Mouse (Mus musculus): ENCODE measurements around the gene Tbc1d2b. TPM values are rescaled to one million over a fixed set of nuclear protein-coding genes. Genes with fewer than 3 reads are reported as not detected.

Tbc1d2b gene
- polyA plus RNA-seq, 1 experiment from 2014 or later: 22.7 TPM

DNA sequence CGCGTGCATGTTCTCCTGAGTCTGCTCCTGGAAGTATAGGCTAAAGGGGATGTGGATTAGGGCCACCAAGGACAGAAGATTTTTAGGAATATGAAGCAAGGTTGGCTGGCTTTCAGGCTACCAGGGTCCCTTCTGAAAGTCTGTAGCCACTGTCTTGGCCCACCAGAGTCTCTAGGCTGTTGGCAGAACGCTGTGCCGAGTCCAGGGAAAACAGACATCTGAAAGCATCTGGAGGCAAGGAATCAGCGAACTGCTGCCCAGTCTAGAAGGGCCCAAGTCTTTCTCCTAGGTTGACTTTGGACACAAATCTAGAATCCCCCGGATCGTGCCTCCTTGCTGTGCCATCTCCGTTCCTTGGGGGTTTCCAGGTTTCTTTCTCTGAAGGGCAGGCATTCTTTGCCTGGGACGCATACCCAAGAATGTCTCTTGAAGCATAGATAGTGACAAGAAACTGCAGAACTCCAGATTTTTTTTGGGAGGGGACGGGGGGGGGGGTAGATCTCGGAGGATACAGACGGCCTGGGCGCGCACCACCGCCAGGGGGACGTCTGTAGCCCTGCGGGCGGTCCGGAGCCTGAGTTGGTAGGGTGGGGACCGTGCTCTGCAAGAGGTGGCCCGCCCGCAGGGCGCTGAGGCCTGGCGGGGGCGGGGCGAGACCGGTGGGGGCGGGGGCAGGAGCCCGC lies 108.2 kb downstream of the Tbc1d2b start:
- Histone ChIP-seq H3K4me3 (peak overlapping the region; percentile 64), H3K9me3 (no peaks in the 10 kb centered on the region), H3K27ac (peak overlapping the region; percentile 83), H3K36me3 (no peaks in the 10 kb centered on the region), H3K4me1 (peaks cover 26% of the 10 kb centered on the region), H3K4me2 (peak overlapping the region; percentile 85), H3K9ac (peak overlapping the region; percentile 71), H3K27me3 (no peaks in the 10 kb centered on the region)
- WGBS: 8% methylated on average over 25 of the region's 29 CpGs
- peak; percentile 90 for ATAC-seq (ENCODE audit: borderline replicate concordance, extremely low read depth, low FRiP score, low TSS enrichment)

Other genes starting within 250 kb of the Tbc1d2b start
- gene Ctsh, start 216.7 kb downstream of the Tbc1d2b start, polyA plus RNA-seq (2015; fragmentation: Nextera tagmentation; extraction: Ambion mirVana): 410 and 503 TPM in 2 replicates
- 397 and 406 TPM in 2 replicates for gene Morf4l1, start 156.0 kb downstream of the Tbc1d2b start, polyA plus RNA-seq (2015; fragmentation: Nextera tagmentation; extraction: Ambion mirVana)
- 20.9 and 21.5 TPM in 2 replicates for gene Adamts7, start 107.7 kb downstream of the Tbc1d2b start, polyA plus RNA-seq (2015; fragmentation: Nextera tagmentation; extraction: Ambion mirVana)